Mouse (Mus musculus) CD4-positive, CD25-positive, alpha-beta regulatory T cell (primary cell): ENCODE results near the gene Mt2. TPM values are rescaled to one million over a fixed set of nuclear protein-coding genes. Genes with fewer than 3 reads are reported as not detected.

Experiments
- polyA plus RNA-seq: library from polyadenylated mRNA; unstranded; fragments of 100-300 nt; shearing (Covaris generic); gene quantifications from one replicate; pipeline ENCODE4 v1.2.1, GENCODE M21; 2017

The Mt2 gene
- 1.3 TPM for polyA plus RNA-seq

GRCm38 (mm10) chr8:94172075-94172808 is at the start of gene Mt2:
Mt2 (plus strand) TSS chr8:94172664.

GRCm38 (mm10) chr8:94136933-94137332 is 35.5 kb upstream of the Mt2 start, which contains the start of gene Mt4:
Mt4 (plus strand) TSS chr8:94137197.

GRCm38 (mm10) chr8:94152513-94153300 is 19.8 kb upstream of the Mt2 start, which contains the start of gene Mt3:
Mt3 (plus strand) TSS chr8:94152607.

DNA sequence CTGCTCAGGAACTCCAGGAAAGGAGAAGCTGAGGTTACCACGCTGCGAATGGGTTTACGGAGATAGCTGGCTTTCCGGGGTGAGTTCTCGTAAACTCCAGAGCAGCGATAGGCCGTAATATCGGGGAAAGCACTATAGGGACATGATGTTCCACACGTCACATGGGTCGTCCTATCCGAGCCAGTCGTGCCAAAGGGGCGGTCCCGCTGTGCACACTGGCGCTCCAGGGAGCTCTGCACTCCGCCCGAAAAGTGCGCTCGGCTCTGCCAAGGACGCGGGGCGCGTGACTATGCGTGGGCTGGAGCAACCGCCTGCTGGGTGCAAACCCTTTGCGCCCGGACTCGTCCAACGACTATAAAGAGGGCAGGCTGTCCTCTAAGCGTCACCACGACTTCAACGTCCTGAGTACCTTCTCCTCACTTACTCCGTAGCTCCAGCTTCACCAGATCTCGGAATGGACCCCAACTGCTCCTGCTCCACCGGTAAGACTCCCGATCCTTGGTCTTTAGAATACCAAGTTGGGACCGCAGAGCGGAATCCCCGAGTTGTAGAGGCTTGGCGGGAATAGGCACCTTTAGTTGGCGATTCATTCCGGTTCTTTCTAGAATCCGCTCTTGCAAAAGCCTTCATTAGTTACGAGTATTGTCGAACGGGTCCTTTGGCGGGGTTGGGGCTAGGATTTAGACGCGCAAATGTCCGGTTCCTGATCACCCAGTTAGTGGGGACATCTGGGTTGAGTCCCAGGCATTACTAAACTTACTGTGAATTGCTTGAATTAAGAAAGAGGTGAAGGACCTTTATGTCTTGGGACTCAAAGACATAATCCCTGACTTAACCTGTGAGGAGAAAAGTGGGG is 6.6 kb downstream of the Mt2 start, which contains the start of gene Mt1:
Gene Mt1, plus strand, starts transcription at position 226 of the 856 bp plus-strand sequence.

GRCm38 (mm10) chr8:94214252-94215173 is 42.0 kb downstream of the Mt2 start, which contains the start of gene Nup93:
Nup93 (plus strand) TSS chr8:94214564.

Other genes starting within 250 kb of the Mt2 start
- 155 TPM for gene Amfr, start 159.8 kb upstream of the Mt2 start, polyA plus RNA-seq
- 114 TPM for gene Nudt21, start 135.6 kb upstream of the Mt2 start, polyA plus RNA-seq
- 16.7 TPM for gene Ogfod1, start 135.5 kb upstream of the Mt2 start, polyA plus RNA-seq
- gene Bbs2, start 73.7 kb upstream of the Mt2 start, polyA plus RNA-seq, result 9.0 TPM
- gene Mt4, start 35.5 kb upstream of the Mt2 start, polyA plus RNA-seq, result not detected
- not detected for gene Mt3, start 20.1 kb upstream of the Mt2 start, polyA plus RNA-seq
- gene Mt1, start 6.4 kb downstream of the Mt2 start, polyA plus RNA-seq, result 1.6 TPM
- gene Nup93, start 41.9 kb downstream of the Mt2 start, polyA plus RNA-seq, result 40.6 TPM
- gene Slc12a3, start 156.5 kb downstream of the Mt2 start, polyA plus RNA-seq, result 0.32 TPM
- 129 TPM for gene Herpud1, start 213.8 kb downstream of the Mt2 start, polyA plus RNA-seq